Mouse (Mus musculus) thymus, adult 18-20 months (tissue): ENCODE measurements around the gene Ints12.
A peak's percentile ranks its signal among the peaks of the same experiment; 100 is the strongest.

Experiments used
- DNase-seq, 2 experiments: peaks; one replicate each; pipeline ENCODE4 v3.0.0; 2022; ENCODE audit warnings: mixed read lengths in 2 of 2

Gene Ints12

DNA sequence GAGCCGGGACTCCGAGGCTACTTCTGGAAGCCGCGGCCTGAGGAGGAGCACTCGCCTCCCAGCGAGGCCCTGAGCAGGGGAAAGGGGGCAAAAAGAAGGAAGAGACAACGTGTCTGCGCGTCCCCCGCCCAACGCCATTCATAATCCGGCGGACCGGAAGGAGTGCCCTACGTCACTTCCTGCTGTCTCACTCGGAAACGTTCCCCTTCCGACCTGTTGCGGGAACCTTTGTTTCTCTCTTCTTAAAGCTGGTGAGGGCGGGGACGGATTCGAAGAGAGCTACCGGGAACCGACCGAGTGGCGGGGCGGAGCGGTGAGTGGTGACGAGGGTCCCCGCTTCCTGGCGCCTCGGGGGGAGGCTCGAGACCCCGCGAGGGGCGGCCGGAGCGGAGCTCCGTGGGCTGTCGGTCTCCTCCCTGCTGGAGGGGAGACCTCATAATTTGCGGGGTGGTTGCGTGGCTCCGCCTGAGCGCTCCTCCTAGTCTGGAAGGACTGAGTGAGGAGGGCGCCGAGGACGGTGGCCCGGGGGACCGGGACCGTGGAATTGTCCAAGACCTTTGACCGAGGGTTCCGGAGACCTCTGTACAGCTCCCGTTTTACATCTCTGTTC is at the start of gene Ints12, which contains the start of gene Gstcd:
Gene Ints12, plus strand, starts transcription at position 177 of the 610 bp plus-strand sequence.
Gene Gstcd, minus strand, starts transcription at position 370 of the 610 bp plus-strand sequence.
- DNase-seq = peak; percentile 82 to 90

GRCm38 (mm10) chr3:133052068-133052467 is 39.6 kb upstream of the Ints12 start:
- DNase-seq = no peak

DNA sequence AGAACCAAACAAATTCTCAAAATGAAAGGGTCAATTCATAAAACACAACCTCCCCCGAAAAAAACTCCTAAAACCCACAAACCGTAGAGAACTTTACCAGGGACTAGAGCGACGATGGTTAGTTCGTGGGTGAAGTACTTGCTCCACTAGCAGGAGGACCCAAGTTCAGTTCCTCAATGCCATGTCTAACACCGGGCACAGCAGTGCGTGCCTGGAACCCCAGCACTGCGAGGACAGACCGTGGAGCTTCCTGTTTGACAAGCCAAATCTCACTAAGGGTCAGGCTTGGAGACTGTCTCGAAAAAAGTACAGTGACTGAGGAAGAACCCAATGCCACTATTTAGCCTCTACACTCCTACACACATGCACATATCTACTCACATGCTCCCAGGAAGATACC is 16.1 kb upstream of the Ints12 start:
- DNase-seq = no peak

GRCm38 (mm10) chr3:133082736-133083135 is 8.9 kb upstream of the Ints12 start:
- DNase-seq = no peak

- no peak for DNase-seq
Measured at GRCm38 (mm10) chr3:133085858-133086257, 5.8 kb upstream of the Ints12 start.

DNA sequence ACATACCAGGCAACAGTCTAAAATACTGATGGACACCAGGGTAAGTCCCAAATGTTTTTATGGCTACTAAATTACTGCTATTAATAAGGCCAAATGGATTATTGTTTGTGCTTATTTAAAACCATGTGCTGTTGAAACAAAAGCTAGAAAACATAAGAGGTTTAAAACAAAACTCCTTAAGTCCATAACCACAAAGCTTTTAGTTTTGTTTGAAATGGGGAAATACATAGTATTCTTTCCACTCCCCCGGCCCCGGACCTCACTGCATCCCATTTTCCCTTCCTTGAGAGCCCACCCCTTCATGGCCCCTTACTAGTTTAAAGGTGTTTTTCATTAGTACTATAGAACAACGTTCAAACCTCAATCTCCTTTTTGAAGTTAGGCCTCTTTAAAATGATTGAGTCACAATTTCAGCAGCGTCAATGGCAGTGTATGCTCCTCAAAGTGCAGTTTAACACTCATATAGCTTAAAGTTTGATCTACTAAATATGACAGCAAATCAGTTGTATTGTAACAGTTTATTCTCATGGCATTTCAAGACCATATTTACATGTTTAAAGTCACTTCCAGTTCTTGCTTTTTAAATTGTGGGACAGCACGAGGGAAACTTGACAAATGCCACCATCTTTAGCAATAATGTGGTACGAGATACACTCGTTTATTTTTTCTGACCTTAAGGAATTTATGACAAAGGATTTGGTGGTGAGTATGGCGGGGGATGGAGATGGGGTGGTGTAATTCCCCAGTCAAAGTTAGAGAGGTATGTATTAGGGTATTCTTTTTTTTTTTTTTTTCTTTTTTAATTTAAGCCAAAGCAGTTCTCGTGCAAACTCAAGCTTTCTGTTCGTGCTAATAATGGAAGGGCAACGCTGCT is 1.2 kb upstream of the Ints12 start:
- no peak for DNase-seq

DNA sequence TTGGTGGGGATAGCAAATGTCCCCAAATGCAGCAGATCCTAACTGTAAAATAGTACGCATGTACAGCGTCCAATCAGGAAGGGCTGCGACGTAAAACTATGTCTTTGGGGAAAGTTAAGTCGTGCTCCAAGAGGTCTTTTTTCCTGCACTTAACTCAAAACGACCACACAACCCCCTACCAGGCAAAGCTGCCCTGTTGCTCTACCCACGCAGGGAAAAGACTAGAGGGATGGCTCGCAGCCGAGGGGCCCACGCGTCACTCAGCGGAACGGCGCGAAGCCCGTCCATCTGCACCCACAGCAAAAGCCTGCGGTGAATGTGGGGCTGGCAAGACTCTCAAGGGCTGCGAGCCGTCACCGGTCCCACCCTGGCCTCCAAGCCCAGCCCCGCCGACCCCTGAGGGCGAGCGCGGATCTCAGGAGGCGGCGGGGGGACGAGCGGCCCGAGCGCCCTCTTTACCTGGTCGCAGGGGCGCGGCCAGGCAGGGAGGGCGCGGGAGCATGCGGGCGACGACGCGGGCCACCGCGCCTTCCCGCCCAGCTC is 448 bp upstream of the Ints12 start:
- peak in 1 of 2 experiments; percentile 52 for DNase-seq

DNA sequence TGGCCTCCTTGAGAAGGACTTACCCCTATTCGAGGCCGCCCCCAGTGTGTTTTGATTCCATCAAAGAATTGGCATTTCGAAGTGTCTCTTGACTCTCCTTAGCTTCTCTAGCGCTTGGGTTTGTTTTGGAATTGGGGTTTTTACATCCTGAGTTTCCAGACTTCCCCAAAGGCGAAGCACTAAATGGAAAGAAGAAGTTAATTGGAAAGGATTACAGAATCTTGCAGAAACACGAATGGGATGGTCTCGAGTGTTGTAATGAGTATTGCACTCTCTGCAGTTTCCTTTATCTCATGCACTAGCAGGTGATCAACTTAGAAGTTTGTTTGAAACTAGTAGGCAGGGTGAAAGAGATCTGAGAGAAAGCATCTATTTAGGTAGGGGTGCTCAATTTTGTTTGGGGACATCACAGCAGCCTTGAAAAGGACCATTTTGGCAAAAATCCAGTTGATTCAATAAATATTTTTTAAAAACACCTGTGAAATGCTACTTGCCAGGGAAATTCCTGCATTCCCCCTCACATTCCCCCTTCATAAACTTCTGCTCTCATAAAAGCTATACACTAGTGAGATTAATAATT is 724 bp downstream of the Ints12 start:
- DNase-seq = no peak

DNA sequence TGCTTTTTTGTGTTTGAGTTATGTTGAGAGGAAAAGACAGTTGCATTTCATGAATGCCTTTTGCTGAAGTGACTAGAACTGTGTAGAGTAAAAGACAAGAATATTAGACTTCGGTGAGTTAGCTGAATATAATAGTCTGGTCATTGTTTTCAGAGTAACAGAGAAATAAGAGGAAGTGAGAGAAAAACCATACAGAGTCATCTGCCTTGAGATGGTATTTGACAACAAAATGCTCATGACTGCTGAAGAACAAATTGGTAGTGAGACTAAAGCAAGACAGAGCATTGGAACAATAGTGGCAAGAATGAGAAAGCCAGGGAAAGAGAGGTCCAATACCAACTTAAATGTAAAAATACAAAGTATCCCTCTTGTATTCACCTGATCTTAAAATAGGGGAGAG is 1.3 kb downstream of the Ints12 start:
- DNase-seq = no peak

DNA sequence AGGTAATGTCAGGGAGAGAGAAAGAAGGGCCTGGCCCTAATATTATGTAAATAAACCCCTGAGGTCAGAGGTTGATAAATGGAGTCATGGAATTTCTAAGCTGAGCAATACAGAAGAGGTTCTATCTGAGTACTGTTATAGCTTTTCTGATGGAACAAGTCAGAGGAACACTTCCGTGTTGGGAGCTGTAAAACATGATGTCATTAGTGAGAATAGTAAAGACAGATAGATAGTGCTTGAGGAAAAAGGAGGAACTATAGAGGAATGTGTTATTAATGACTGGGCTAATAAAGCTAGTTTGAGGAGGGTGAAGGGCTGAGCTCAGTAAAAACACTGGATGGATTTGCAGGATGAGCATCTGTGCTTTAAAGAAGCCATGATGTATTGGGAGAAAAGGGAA is 2.7 kb downstream of the Ints12 start:
- no peak for DNase-seq

DNA sequence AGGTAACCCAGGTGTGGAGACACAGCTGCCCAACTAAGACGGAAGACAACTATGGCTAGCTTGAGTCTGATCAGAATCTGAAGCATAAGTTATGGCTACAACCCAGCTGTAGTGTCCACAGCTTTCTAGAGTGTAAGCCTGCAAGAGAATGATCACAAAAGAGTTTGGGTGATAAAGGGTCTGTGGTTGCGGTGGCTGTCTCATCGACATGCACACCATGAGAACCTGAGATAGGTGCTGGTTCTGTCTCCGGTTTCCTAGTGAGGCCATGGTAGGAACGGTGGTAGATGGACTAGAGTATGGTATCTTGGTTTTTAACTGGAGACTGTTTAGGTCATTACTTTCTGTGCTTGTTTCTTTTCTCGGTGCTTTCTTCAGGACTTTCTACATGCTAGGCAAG is 6.3 kb downstream of the Ints12 start:
- DNase-seq = no peak

DNA sequence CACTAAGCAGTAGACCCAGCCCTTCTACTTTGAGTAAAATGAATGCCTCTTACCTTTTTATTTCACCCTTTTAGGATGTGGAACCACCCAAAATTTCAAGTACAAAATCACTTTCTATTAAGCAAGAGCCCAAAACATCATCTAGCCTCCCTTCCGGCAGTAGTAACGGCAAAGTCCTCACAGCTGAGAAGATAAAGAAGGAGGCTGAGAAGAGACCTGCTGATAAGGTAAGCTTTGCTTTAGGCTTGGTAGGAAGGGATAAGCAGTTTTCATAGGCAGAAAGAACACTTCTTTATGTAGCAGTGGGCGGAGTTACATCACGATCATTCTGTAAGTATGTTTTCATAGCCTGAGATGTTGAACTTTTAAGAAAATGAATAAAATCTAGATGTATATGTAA is 6.7 kb downstream of the Ints12 start:
- DNase-seq = no peak

DNA sequence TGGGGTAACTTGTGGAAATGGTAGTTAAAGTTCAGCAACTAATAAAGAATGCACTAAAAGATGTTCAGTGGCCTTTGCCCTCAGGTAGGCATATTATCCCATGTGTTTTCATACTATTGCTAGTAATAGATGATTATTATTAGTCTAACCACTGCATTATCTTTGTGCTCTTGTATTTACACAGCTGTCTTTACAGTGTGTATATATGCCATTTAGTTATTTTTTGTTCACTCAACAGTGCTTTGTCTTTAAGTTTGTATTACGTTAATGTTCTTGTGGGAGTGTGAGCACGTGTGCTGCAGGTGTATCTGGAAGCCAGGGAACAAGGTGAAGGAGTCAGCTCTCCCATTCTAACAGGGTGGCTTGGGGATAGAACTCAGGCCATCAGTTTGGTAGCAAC is 7.3 kb downstream of the Ints12 start:
- DNase-seq = no peak

DNA sequence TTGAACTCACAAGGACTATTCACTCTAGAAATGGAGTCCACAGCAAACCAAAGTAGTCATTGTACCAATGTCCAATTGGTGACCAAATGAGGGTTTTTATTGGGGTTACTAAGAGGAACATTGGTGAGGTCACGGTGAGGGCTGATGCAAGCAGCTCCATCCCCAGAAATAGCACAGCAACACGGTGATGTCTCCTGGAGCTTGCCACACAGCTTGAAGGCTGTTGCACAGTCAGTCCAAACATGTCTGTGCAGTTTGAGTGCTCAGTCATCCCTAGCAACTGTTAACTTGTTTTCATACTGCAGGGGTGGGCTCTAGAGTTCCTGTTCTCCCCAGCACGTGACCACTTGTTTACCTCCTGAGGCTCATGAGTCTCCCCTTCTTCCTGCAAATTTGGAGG is 12.1 kb downstream of the Ints12 start:
- no peak for DNase-seq

- DNase-seq = no peak
Measured at GRCm38 (mm10) chr3:133104436-133104835, 12.8 kb downstream of the Ints12 start.

GRCm38 (mm10) chr3:133108731-133109130 is 17.1 kb downstream of the Ints12 start:
- no peak for DNase-seq

DNA sequence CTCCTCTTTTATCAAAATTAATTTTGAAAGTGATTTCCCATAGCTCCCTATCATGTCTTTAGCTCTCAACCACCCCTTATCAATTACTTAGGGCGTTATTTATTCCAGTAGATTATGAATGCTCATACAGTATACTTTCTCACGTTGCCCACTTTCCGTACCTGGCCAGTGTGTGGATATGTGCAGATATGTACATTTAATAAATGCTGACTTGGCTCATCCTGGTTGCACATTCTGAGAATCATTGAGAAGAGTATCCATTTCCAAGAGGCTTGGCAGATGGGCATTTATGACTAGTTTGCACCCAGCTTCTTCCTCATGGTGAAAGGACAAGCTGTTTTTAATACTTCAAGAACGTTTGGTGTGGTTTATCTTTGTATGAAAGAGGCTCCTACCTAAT is 18.2 kb downstream of the Ints12 start:
- DNase-seq = no peak

GRCm38 (mm10) chr3:133111741-133112140 is 20.1 kb downstream of the Ints12 start:
- DNase-seq = no peak

DNA sequence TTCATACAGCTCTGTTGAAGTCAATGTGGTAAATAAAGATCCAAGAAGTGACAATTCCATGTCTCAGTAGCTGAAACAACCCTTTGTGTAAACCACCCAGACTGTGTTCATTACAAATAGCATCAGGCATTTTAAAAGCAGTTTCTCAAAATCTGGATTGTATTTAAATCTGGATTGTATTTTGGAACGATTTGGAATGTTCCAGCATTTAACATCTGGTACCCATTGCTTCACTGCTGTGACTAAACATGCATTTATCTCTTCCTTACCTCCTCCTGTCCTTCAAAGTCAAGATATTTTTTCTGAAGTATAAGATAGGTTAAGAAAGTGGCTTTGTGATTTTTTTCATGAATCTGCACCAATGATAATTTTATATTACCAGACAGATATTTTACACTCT is 21.6 kb downstream of the Ints12 start:
- no peak for DNase-seq

DNA sequence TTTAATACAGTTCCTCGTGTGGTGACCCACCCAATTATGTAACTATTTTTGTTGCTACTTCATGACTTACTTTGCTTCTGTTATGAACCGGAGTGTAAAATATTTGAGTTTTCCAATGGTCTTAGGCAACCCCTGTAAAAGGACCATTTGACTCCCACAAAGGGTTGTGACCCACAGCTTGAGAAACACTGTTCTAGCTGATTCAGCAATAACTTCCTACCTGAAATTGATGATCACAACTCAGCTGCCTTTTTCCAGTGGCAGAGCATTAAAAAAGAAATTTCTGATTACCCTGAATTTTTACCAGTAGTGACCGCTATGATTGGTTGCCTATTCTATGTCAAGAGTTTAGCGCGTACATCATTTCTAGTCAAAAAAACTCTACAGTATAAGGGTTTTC is 39.7 kb downstream of the Ints12 start:
- DNase-seq = no peak

GRCm38 (mm10) chr3:133132611-133133010 is 41.0 kb downstream of the Ints12 start:
- no peak for DNase-seq

- DNase-seq = no peak
Measured at GRCm38 (mm10) chr3:133141877-133142276, 50.2 kb downstream of the Ints12 start.

- no peak for DNase-seq
Measured at GRCm38 (mm10) chr3:133144511-133145147, 53.0 kb downstream of the Ints12 start.
